Mouse (Mus musculus): Measurements from ENCODE around the gene Gtf2ird2.

Gene Gtf2ird2

DNA sequence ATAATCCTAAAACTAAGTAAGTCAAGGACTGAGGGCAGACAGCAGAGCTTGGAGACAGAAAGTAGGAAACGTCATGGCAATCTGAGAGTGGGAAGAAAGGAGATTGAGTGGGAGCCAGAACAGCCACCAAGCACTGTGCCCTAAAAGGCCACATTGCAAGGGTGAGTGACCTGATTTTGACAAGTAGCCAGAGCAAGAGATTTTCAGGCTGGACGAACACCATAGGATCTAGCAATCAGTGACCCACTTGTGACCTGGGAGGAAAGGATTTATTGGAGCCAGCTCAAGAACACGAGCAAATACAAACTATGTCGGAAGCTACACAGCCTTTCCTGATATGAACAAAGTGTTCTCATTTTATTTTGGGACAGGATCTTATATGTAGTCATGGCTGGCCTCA, 1.1 kb upstream of the Gtf2ird2 start:
- in situ Hi-C loops (cut with MboI): loop anchor here (5.0 to 10.0 kb wide), 3 partner anchors 160 to 502 kb away; partner anchors contain the start of gene Limk1

GRCm38 (mm10) chr5:134183162-134183561, 657 bp upstream of the Gtf2ird2 start:
- in situ Hi-C loops (cut with MboI): loop anchor here (5.0 to 10.0 kb wide), 3 partner anchors 159 to 502 kb away; partner anchors contain the start of gene Limk1

DNA sequence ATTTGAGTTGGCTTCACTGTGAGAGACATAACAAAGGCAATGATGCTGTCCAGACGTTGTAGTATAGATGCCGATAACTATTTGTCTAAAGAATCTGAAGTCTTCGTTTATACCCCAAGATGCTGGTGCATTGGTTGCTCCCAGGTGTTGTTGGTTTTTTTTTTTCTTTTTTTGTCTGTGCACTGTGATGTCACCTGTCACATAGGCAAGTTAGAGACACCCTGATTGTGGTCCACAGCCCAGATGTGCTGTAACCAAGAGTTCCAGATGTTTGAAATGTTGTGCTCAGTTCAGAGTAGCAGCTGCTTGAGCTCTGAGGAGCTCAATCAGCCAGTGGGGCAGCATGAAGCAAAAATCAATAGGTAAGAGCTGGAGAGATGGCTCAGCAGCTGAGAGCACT, 2.2 kb downstream of the Gtf2ird2 start:
- in situ Hi-C loops (cut with MboI): loop anchor here (5.0 to 10.0 kb wide), 3 partner anchors 41 to 499 kb away; partner anchors contain the start of genes Limk1 and Ncf1

DNA sequence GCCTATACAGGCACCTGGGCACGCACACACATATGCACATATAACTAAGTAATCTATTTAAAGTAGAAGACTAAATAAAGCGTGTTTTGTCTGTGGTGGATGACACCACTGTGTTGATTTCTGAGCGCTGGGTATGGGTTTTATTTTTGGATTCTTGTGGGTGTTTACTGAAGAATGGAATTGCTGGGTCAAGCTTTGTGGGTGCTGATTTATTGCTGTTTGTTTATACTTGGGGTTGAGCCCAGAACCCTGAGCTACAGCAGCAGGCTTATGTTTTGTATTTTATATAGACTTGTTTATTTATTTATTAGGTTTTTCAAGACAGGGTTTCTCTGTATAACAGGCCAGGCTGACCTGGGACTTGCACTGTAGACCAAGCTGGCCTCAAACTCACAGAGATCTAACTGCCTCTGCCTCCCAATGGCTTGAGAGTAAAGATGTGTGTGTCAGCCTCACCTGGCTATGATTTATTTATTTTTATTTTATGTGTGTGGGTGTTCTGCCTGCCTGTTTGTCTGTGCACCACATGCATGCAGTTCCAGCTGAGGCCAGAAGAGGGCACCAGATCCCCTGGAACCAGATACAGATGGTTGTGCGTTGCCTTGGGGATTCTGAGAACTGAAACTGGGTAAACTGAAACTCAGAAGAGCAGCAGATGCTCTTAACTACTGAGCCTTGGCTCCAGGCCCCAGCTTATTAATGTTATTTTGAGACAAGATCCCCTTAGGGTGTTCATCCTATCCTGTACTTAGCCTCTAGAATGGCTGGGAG, 3.3 kb downstream of the Gtf2ird2 start:
- in situ Hi-C loops (cut with MboI): loop anchor here (5.0 to 10.0 kb wide), 3 partner anchors 40 to 498 kb away; partner anchors contain the start of genes Limk1 and Ncf1

DNA sequence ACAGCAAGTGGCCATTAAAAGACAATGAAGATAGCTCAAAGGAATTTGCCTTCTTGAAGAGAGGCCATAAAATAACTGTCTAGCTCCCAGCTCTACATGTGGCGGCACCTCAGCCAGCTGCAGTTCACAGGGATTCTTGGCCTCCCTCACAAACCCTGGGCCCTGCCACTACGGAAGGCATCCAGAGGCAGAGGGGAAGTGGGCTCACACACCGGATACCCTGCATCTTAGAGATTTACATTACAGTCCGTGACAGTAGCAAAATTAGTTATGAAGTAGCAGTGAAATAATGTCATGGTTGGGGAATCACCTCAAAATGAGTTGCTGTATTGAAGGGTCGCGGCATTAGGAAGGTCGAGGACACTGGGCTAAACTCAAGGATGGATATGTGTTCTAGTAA, 4.8 kb downstream of the Gtf2ird2 start:
- in situ Hi-C loops (cut with MboI): loop anchor here (5.0 to 10.0 kb wide), 3 partner anchors 39 to 496 kb away; partner anchors contain the start of genes Limk1 and Ncf1

- in situ Hi-C loops (cut with MboI): no loop called here
Observed at GRCm38 (mm10) chr5:134193664-134194063, 9.8 kb downstream of the Gtf2ird2 start.

- in situ Hi-C loops (cut with MboI): no loop called here
Observed at GRCm38 (mm10) chr5:134206721-134207120, 22.9 kb downstream of the Gtf2ird2 start.

DNA sequence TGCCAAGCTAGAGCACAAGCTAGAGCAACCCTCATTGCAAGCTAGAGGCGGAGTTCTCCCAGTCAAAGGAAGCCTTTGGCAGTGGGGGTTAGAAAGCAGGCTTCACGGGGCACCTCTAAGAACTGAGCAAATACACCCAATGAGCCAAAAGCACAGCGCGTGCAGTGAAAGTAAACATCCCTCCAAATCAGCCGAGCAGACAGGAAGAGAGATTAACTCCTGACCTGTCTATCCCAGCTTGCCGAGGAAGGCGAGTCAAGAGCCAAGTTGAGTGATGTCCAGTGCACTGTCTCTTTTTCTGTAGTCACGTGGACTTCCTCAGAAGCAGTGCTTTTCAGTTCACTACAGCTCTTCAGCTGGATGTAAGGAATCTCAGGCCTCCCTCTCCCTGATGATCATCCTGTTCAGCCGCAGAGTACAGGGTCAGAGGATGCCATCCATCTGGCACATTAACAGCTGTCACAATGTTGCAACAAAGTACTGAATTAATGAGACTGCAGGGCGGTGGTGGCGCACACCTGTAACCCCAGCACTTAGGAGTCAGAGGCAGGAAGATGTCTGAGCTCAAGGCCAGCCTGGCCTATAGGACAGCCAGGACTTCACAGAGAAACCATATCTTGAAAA, 26.2 kb downstream of the Gtf2ird2 start:
- in situ Hi-C loops (cut with MboI): no loop called here

GRCm38 (mm10) chr5:134214021-134214806, 30.4 kb downstream of the Gtf2ird2 start:
- in situ Hi-C loops (cut with MboI): no loop called here

- in situ Hi-C loops (cut with MboI): no loop called here
Observed at GRCm38 (mm10) chr5:134217900-134218299, 34.1 kb downstream of the Gtf2ird2 start.

GRCm38 (mm10) chr5:134221278-134221677, 37.5 kb downstream of the Gtf2ird2 start:
- in situ Hi-C loops (cut with MboI): no loop called here

DNA sequence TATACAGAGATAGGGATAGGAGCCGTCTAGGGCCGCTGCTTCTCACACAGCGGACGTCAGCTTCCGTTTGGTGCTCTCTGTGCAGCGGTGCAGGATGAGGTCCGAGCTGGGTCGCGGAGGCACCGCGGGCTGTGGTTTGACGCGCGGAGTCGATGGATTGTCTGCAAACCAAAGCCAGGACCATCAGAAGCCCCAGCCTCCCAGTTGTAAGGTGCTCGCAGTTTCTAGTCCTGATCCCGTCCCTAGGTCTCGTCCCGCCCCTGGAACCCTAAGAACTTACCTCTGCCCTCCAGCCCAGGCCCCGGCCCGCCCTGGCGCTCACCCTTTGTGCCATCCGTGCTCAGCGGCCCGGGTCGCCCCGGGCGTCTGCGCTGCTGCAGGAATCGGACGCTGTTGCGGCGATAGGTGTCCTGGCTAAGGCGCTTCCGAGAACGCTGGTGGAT, 37.9 kb downstream of the Gtf2ird2 start:
- in situ Hi-C loops (cut with MboI): no loop called here

- in situ Hi-C loops (cut with MboI): loop anchor here (5.0 kb wide), 1 partner anchor 38 kb away; no protein-coding TSS in a partner anchor
Observed at GRCm38 (mm10) chr5:134225110-134225901, 41.5 kb downstream of the Gtf2ird2 start.

DNA sequence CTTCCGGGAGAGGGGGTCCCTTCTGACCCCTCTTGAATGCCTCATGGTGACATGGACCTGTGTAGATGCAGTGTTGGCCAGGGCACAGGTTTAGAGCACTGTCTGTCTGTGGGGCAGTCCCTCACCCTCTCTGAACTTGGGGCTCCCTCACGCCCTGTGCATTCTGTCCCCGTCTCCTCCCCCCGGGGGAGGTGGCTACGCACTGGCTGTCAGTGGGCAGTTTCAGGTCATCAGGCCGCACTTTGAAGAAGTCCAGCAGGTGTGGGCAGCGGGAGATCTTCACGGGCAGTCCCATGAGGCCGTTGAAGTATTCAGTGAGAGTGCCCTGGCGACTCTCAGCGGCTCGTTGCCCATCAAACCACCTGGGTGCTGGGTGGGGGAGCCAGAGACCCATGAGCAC, 43.1 kb downstream of the Gtf2ird2 start:
- in situ Hi-C loops (cut with MboI): loop anchor here (5.0 kb wide), 1 partner anchor 40 kb away; no protein-coding TSS in a partner anchor

DNA sequence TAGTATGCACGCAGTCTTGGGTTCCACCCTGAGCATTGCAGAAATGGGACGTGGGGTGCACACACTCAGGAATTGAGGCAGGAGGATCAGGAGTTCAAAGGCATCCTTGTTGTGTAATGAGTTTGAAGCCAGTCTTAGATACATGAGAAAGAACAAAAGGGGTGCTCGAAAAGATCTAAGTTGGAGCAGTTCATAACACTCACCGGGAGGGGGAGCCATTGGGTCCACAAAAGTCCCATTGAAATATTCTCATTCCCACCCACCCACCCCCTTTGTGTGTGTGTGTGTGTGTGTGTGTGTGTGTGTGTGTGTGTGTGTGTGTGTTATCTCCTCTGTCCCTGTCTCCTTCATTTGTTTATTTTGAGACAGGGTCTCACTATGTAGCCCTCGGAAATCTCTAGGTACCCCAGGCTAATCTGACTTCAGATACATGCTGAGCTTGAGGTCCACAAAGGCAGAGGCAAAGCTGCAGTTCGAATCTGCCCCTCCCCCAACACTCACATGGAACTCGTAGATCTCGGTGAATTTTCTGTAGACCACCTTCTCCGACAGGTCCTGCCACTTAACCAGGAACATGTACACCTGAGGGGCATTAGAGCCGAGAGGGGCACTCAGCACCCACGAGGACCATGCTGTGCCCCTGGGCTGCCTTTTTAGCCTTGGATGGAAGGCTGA, 43.9 kb downstream of the Gtf2ird2 start:
- in situ Hi-C loops (cut with MboI): loop anchor here (5.0 kb wide), 1 partner anchor 40 kb away; no protein-coding TSS in a partner anchor

- in situ Hi-C loops (cut with MboI): loop anchor here (5.0 kb wide), 1 partner anchor 41 kb away; no protein-coding TSS in a partner anchor
Observed at GRCm38 (mm10) chr5:134228249-134228638, 44.4 kb downstream of the Gtf2ird2 start.

DNA sequence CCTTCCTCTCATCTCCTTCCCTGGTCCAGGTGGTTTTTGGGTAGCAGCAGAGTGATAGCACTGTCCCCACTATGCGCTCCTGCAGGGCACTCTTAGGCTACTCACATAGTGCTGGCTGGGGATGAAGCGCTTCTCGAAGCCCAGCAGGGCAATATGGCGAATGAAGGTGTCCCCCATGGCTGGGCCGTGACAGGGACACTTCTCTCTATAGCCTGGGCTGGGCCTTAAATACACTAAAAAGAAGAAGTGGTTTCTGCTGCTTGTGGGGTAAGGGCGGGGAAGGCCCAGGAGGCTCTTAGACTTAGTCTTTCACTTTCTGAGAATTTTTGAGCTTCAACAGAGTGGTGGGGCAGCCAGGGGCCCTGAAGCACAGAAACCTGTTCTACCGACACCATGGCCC, 45.6 kb downstream of the Gtf2ird2 start, which contains the start of gene Ncf1:
TSS of gene Ncf1 (minus strand) at position 235 of the 400 bp plus-strand sequence.
- in situ Hi-C loops (cut with MboI): loop anchor here (5.0 kb wide), 1 partner anchor 42 kb away; no protein-coding TSS in a partner anchor

DNA sequence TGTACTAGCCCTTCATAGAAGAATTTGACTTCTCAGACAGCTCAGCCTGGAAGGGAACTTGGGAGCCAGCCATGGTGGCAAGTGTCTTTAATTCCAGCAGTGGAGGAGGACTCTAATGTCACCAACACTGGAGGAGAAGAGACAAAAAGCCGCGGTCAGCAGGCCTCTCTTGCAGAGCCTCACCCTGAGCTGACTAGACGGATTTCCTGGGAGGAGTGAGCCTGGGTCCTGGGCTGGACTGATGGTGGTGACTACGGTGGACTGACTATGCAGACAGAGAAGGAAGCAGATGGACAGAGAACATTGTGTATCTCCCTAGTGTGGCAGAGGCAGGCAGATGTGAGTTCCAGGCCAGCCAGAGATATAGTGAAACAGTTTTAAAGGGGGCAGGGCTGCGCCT, 47.6 kb downstream of the Gtf2ird2 start:
- in situ Hi-C loops (cut with MboI): no loop called here

DNA sequence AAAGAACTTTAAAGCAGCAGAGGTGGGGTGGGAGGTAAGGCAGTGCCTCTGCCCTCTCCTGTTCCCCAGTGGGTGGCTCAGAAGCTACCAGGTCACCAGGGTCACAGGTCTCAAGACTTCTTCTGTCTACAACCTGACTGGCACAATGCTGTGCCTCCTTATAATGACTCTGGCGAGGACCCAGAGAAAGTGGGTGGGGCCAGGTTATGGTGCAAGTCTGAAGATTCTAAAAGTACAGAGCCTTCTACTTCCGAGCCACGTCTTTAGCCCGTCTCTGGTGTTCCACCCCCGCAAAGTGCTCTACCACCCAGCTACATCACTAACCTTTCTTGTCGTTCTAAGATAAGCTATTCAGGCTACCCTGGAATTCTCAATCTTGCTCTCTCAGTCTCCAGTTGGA, 48.3 kb downstream of the Gtf2ird2 start:
- in situ Hi-C loops (cut with MboI): no loop called here

- in situ Hi-C loops (cut with MboI): no loop called here
Observed at GRCm38 (mm10) chr5:134232568-134232967, 48.7 kb downstream of the Gtf2ird2 start.
